Mouse (Mus musculus): Measurements from ENCODE around the gene Slc22a26. TPM values are rescaled to one million over a fixed set of nuclear protein-coding genes. Genes with fewer than 3 reads are reported as not detected.
"Not testable (repeated sequence)": the region's sequence is repeated elsewhere in the genome, so short reads cannot be mapped to it uniquely, and the experiment has no call there.

The Slc22a26 gene
- total RNA-seq (2021) = not detected
- long read RNA-seq, experiment 1 = 0 reads
- long read RNA-seq, experiment 2 = 0 reads

DNA sequence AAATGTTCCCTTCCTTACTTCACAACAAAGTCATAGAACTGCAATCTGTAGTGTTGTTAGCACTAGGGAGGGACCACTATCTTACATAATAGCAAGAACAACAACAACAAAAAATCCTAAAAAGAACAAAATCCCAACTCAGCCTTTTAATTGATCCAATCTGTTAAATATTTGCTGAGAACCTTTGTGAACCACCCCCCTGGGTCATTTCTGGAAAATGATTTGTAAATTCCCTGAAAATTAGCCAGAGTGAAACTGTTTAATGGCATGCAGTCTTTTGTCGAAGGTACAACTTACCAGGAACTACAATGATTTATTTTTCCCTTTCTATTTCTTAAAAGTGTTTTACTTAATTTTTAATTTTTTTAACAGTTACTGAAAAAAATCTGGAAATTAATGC lies at the start of gene Slc22a26:
Slc22a26 (minus strand) TSS at position 97 of the 400 bp plus-strand sequence.
- no peak for DNase-seq

GRCm38 (mm10) chr19:7829851-7830250 lies 27.4 kb upstream of the Slc22a26 start:
- DNase-seq = no peak

DNA sequence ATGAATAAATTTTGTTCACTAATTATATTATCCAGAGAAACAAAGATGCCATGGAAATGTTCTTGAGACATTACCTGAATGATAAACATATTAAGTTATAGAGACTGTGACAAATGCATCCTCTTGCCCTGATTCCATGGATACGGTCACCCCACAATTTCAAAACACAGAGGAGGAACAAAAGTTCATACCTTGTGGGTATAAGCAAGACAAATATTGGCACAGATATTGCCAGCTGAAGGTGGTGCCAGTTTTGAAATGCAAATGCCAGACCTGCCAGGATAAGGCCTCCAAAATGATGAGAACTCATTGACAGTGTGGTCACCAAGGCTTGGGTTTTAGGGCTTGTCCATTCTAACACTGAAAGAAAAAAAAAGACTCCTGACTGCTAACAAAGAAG lies 11.9 kb downstream of the Slc22a26 start:
- no peak for DNase-seq

GRCm38 (mm10) chr19:7775306-7775705 lies 27.2 kb downstream of the Slc22a26 start:
- no peak for DNase-seq

DNA sequence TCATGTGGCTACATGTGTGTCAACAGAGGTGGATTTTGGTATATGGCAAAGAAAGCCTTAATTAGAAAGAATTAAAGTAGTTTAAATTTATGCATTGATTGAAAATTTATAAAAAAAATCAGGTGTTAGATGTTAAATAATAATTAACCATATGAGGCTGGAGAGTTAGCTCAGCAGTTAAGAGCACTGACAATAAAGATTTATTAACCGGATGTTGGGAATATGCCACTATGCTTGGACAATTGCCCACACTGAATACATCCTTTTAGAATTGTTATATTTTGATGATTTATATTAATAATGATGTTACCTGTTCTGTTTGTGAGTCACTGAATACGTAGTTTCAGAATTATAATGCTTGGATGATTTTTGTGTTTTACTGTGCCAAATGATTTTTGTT lies 36.3 kb downstream of the Slc22a26 start:
- no peak for DNase-seq

DNA sequence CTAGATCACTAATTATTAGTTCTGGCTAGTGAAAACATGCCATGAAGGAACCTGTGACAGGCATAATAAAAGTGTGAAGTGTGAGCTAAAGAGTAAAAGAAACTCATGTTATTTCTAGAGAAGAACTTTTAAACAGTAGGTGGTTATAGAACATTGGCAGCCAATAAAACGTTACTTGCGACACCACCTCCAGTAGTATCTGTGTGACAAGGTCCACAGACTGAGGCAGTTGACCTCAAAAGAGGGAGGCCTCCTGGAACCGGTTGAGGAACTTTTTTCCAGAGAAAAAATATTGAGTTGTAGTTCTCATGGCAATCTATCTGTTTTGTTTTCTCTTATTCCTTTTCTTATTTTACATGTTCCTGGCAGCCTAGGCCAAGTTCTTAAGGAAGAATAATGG lies 36.9 kb downstream of the Slc22a26 start:
- DNase-seq = no peak

GRCm38 (mm10) chr19:7753371-7753770 lies 49.1 kb downstream of the Slc22a26 start:
- DNase-seq = not testable (repeated sequence)

Other genes with a start within 250 kb of the Slc22a26 start
- gene Pla2g16, start 245.2 kb downstream of the Slc22a26 start, total RNA-seq (2021) = 100 to 1,000 TPM in 1 of 2 experiments, 10 to 100 TPM in 1; 97.5 to 101 TPM
- 1 to 10 TPM in 1 of 2 experiments, under 1 TPM in 1; 0.20 to 6.1 TPM for gene Lgals12, start 195.5 kb downstream of the Slc22a26 start, total RNA-seq (2021)
- gene Hrasls5, start 190.1 kb downstream of the Slc22a26 start, total RNA-seq (2021) = not detected
- gene Slc22a19, start 91.4 kb downstream of the Slc22a26 start, total RNA-seq (2021) = not detected
- not detected for gene Slc22a27, start 163.4 kb upstream of the Slc22a26 start, total RNA-seq (2021)